Mouse (Mus musculus): ENCODE measurements around the gene Ak3.

Ak3 gene

GRCm38 (mm10) chr19:28994870-28995269, 52.9 kb downstream of the Ak3 start:
- DNase-seq (ENCODE audit: low read depth, low spot score): no peak

- DNase-seq (ENCODE audit: low read depth, low spot score): peak; percentile 53
Observed at GRCm38 (mm10) chr19:28991391-28991790, 56.4 kb downstream of the Ak3 start.

GRCm38 (mm10) chr19:28990590-28991221, 57.1 kb downstream of the Ak3 start:
- peak; percentile 65 for DNase-seq (ENCODE audit: low read depth, low spot score)

GRCm38 (mm10) chr19:28990194-28990589, 57.6 kb downstream of the Ak3 start, which contains the start of gene Cdc37l1:
TSS of gene Cdc37l1 (plus strand) at chr19:28990352.
- peak; percentile 97 for DNase-seq (ENCODE audit: low read depth, low spot score)

- no peak for DNase-seq (ENCODE audit: low read depth, low spot score)
Observed at GRCm38 (mm10) chr19:28989515-28989914, 58.2 kb downstream of the Ak3 start.

- DNase-seq (ENCODE audit: low read depth, low spot score): no peak
Observed at GRCm38 (mm10) chr19:28982617-28983016, 65.1 kb downstream of the Ak3 start.

- peak; percentile 53 for DNase-seq (ENCODE audit: low read depth, low spot score)
Observed at GRCm38 (mm10) chr19:28974862-28975611, 72.7 kb downstream of the Ak3 start.
